Mouse (Mus musculus) C2C12 (cell line): Measurements from ENCODE around the gene Ddx54.

Source experiments
- CEBPB ChIP-seq: IDR thresholded peaks from one replicate; pipeline ENCODE4 v1.6.1; 2011; ENCODE audit warnings: low read depth, mild to moderate bottlenecking, control low read depth, moderate library complexity
- CTCF ChIP-seq: IDR thresholded peaks from one replicate; pipeline ENCODE4 v1.5.1; 2011; ENCODE audit not compliant: control insufficient read depth, insufficient read depth, insufficient read length
- FOSL1 ChIP-seq: IDR thresholded peaks from one replicate; pipeline ENCODE4 v1.8.0; 2011; ENCODE audit warnings: mild to moderate bottlenecking, low read length; ENCODE audit not compliant: poor library complexity, insufficient read depth, severe bottlenecking
- MAX ChIP-seq: IDR thresholded peaks from one replicate; pipeline ENCODE4 v1.6.1; 2011; ENCODE audit warnings: mild to moderate bottlenecking, control low read depth
- MYOG ChIP-seq: IDR thresholded peaks from one replicate; pipeline ENCODE4 v1.6.1; 2011; ENCODE audit not compliant: control insufficient read depth, insufficient read length; ENCODE audit errors: extremely low read depth
- USF1 ChIP-seq: IDR thresholded peaks from one replicate; pipeline ENCODE4 v1.6.1; 2011; ENCODE audit warnings: low read depth, mild to moderate bottlenecking, control low read depth, moderate library complexity

- TF ChIP-seq USF1 (no peak), CTCF (no peak), MYOG (no peak), CEBPB (no peak), MAX (no peak), FOSL1 (no peak)
Observed at GRCm38 (mm10) chr5:120594485-120594884, 18.1 kb upstream of the Ddx54 start.
